Mouse (Mus musculus): ENCODE data around the gene Map2k3.

The Map2k3 gene

GRCm38 (mm10) chr11:60924981-60925380, 6.9 kb upstream of the Map2k3 start:
- no peak for DNase-seq (ENCODE audit: low read depth, low spot score)

- peak; percentile 91 for DNase-seq (ENCODE audit: low read depth, low spot score)
These were observed 4.6 kb upstream of the Map2k3 start for GRCm38 (mm10) chr11:60927264-60927663.

- no peak for DNase-seq (ENCODE audit: low read depth, low spot score)
These were observed 1.0 kb upstream of the Map2k3 start for GRCm38 (mm10) chr11:60930724-60931281.

- DNase-seq (ENCODE audit: low read depth, low spot score): no peak
These were observed 458 bp upstream of the Map2k3 start for GRCm38 (mm10) chr11:60931282-60931868.

- DNase-seq (ENCODE audit: low read depth, low spot score): no peak
These were observed 729 bp downstream of the Map2k3 start for GRCm38 (mm10) chr11:60932503-60933020.

- no peak for DNase-seq (ENCODE audit: low read depth, low spot score)
These were observed 1.5 kb downstream of the Map2k3 start for GRCm38 (mm10) chr11:60933178-60933930.

- no peak for DNase-seq (ENCODE audit: low read depth, low spot score)
These were observed 3.0 kb downstream of the Map2k3 start for GRCm38 (mm10) chr11:60934795-60935194.

GRCm38 (mm10) chr11:60935326-60935974, 3.6 kb downstream of the Map2k3 start:
- DNase-seq (ENCODE audit: low read depth, low spot score): no peak

- no peak for DNase-seq (ENCODE audit: low read depth, low spot score)
These were observed 4.1 kb downstream of the Map2k3 start for GRCm38 (mm10) chr11:60935975-60936373.

GRCm38 (mm10) chr11:60937611-60938010, 5.8 kb downstream of the Map2k3 start:
- no peak for DNase-seq (ENCODE audit: low read depth, low spot score)

- DNase-seq (ENCODE audit: low read depth, low spot score): no peak
These were observed 7.7 kb downstream of the Map2k3 start for GRCm38 (mm10) chr11:60939487-60939886.

- DNase-seq (ENCODE audit: low read depth, low spot score): no peak
These were observed 8.7 kb downstream of the Map2k3 start for GRCm38 (mm10) chr11:60940501-60940900.

- DNase-seq (ENCODE audit: low read depth, low spot score): peak; percentile 20
These were observed 9.5 kb downstream of the Map2k3 start for GRCm38 (mm10) chr11:60941370-60941769.

GRCm38 (mm10) chr11:60942263-60943015, 10.6 kb downstream of the Map2k3 start:
- DNase-seq (ENCODE audit: low read depth, low spot score): no peak

GRCm38 (mm10) chr11:60945003-60945402, 13.2 kb downstream of the Map2k3 start:
- no peak for DNase-seq (ENCODE audit: low read depth, low spot score)

- no peak for DNase-seq (ENCODE audit: low read depth, low spot score)
These were observed 20.1 kb downstream of the Map2k3 start for GRCm38 (mm10) chr11:60951896-60952295.

GRCm38 (mm10) chr11:60952362-60952761, 20.5 kb downstream of the Map2k3 start:
- no peak for DNase-seq (ENCODE audit: low read depth, low spot score)

GRCm38 (mm10) chr11:60952986-60953385, 21.2 kb downstream of the Map2k3 start:
- no peak for DNase-seq (ENCODE audit: low read depth, low spot score)

GRCm38 (mm10) chr11:60953803-60954202, 22.0 kb downstream of the Map2k3 start:
- DNase-seq (ENCODE audit: low read depth, low spot score): peak; percentile 84

- no peak for DNase-seq (ENCODE audit: low read depth, low spot score)
These were observed 22.6 kb downstream of the Map2k3 start for GRCm38 (mm10) chr11:60954255-60955104.
